Mouse (Mus musculus) right cerebral cortex, adult 2 months (tissue): ENCODE results near the gene Herc2.

Experiments
- DNase-seq, 2 experiments: peaks; one replicate each; pipeline ENCODE4 v3.0.0; 2021 to 2022; ENCODE audit warnings: low spot score in 2 of 2

Gene Herc2

GRCm38 (mm10) chr7:56191661-56192060 is 141.7 kb downstream of the Herc2 start:
- no peak for DNase-seq

DNA sequence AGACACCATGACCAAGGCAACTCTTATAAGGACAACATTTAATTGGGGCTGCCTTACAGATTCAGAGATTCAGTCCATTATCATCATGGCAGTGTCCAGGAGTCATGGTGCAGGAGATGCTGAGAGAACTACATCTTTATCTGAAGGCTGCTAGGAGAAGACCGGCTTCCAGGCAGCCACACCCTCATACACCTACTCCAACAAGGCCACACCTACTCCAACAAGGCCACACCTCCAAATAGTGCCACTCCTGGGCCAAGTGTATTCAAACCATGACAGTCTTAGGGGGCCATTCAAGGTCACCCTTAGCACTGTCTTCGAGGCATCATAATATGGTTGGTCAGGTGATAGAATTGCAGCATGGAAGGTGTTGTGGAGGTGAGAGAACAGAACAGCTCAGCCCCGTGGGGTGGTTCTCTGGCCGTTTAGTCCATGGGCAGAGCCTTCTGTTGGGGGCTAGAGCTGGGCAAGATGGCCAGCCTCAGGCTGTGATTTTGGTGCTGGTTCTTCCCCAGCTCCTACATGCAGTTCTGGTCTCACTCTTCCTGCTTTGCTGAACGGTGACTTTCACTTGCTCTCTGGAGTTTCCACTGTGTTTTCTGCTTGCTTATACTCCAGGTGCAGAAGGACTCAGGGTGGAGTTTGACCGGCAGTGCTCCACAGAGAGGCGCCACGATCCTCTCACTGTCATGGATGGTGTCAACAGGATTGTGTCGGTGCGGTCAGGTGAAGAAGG is 151.7 kb downstream of the Herc2 start:
- no peak for DNase-seq

- no peak for DNase-seq
Observed at GRCm38 (mm10) chr7:56202843-56203242, 152.8 kb downstream of the Herc2 start.

DNA sequence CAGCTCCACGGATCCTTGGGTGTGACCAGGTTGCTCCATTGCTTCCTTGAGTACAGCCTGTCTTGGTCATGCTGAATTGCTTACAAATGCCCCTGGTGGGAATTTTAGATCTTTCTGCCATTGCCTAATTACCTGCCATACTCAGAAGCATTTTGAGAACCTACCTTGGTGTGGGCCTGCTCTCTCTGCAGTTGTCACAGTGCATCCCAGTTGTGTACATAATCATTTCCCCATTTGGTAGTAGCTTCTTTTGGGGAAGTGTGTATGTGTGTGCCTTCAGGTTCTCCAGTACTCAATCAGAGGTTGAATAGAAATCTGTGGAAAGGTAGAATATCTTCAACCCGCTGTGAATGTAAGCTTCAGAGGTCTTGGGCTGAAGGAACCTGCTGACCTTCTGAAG is 153.3 kb downstream of the Herc2 start:
- no peak for DNase-seq

DNA sequence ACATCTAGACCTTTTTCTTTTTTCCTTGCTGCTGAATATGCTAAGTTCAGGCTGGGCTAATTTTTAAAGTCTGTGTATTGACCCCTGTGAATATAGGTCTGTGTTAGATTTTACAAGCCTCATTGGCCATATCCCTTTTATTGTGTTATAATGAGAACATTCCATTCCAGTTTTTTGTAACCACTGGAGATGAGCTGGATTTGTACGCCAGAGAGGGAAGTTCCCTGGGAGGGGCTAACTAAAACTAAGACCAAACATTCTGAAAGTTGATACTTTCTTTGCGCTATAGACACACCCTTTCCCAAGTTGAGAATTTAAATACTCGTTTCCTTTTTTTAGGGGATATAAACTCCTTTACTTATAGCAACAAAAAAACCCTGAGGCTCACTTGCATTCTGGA is 154.9 kb downstream of the Herc2 start:
- DNase-seq, result no peak

GRCm38 (mm10) chr7:56220811-56221210 is 170.8 kb downstream of the Herc2 start:
- DNase-seq, result no peak

- peak in 1 of 2 experiments; percentile 2 for DNase-seq
Observed at GRCm38 (mm10) chr7:56235794-56236423, 185.9 kb downstream of the Herc2 start.

GRCm38 (mm10) chr7:56236617-56237016 is 186.6 kb downstream of the Herc2 start:
- DNase-seq, result no peak

- DNase-seq, result no peak
Observed at GRCm38 (mm10) chr7:56239543-56239942, 189.5 kb downstream of the Herc2 start, which contains the start of gene Oca2. TSS of gene Oca2 (plus strand) at chr7:56239760.

- DNase-seq, result no peak
Observed at GRCm38 (mm10) chr7:56254568-56254967, 204.6 kb downstream of the Herc2 start.

DNA sequence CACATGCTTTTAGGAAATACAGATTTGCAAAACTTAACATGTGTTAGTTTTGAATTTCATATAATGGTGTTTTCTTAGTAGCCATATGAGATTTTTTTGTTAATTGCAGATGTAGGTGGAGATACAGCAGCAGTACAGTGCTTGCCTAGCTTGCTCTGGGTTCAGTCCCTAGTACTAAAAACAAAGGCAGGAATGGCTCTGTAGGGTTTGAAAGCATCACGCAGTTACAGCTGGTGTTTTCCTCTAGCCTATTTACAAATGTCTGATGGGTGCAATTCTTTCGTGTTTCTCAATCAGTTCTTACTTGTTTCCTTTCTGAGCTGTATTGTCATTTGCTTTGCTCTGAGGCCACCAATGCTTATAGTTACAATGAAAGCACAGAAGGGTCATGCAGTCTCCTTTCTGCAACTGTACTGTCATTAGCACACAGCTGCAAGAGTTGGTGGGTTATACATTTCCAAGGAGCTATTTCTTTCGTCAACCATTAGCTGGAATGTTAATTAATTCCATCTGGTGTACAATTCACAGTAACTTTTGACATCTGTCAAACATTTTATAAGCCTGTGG is 208.0 kb downstream of the Herc2 start:
- DNase-seq, result no peak

- DNase-seq, result no peak
Observed at GRCm38 (mm10) chr7:56277506-56277905, 227.5 kb downstream of the Herc2 start.
